Mouse (Mus musculus): Measurements from ENCODE around the gene Nkg7. TPM values are rescaled to one million over a fixed set of nuclear protein-coding genes. Genes with fewer than 3 reads are reported as not detected.

Gene Nkg7
- polyA plus RNA-seq, 1 experiment from 2014 or later: not detected

DNA sequence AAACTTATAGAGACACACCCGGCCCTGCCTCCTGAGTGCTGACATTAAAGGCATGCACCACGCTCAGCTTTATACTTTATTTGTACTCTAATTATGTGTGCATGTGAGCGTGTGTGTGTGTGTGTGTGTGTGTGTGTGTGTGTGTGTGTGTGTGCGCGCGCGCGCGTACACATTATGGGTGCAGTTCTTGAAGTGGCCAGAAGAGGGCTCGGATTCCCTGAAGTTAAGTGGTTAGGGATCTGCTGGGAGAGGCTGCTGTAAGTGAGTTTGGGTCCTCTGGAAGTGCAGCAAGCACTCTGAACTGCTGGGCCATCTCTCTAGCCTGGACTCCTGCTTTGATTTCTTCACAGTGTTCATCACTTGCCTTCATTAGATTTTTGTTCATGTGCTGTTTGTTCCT, 19.6 kb upstream of the Nkg7 start:
- Histone ChIP-seq H3K9me3 (ENCODE audit: control insufficient read depth, low read length) (no peaks in the 10 kb centered on the region; the same call in 1 of the 2 replicates), H3K4me3 (ENCODE audit: low read depth, low read length) (no peak overlapping the region), H3K36me3 (ENCODE audit: control insufficient read depth, insufficient read depth, low read length) (no peaks in the 10 kb centered on the region), H3K4me1 (replicated peaks; ENCODE audit: control insufficient read depth, insufficient read depth, low read length) (no peaks in the 10 kb centered on the region), H3K9ac (ENCODE audit: low read length) (no peak overlapping the region), H3K27ac (ENCODE audit: low read depth, low read length) (no peak overlapping the region), H3K4me2 (ENCODE audit: low read depth, low read length, severe bottlenecking) (no peak overlapping the region), H3K27me3 (ENCODE audit: control insufficient read depth, insufficient read depth, low read length) (no peaks in the 10 kb centered on the region)
- 85% methylated on average over 10 of the region's 10 CpGs for WGBS
- ATAC-seq (replicated peaks; ENCODE audit: low FRiP score) (no peak), DNase-seq (ENCODE audit: low spot score) (no peak)

DNA sequence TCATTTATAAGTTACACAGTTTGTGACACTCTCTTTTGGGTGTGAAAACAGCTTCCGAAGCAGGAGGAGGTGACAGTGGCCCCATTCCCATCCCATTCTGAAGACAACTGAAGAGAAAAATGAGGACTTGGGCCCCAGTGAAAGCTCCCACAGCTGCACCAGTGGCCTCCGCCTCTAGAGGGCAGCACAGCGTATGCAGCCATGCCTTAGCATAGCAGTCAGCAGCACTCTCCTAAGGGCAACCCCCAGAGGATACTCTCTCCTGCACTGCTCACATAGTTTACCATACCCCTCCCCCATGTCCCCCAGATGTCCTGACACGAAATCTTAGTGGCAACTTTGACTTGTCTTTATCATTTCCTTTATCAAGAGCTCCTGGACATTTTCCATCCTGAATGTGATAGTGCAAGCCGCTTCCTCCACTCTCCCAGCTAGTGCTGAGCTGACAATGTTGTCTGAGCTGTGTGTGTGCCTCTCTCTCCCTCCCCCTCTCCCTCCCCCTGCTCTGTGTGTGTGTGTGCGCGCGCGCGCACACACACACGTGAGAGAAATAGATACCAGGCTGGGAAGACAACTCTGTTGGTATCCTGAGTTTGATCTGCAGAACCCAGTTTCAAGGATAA, 13.8 kb upstream of the Nkg7 start:
- no peaks in the 10 kb centered on the region; the same call in 1 of the 2 replicates for H3K9me3 ChIP-seq (ENCODE audit: control insufficient read depth, low read length)
- ATAC-seq (replicated peaks; ENCODE audit: low FRiP score): peak; percentile 93
- H3K27me3 ChIP-seq (ENCODE audit: control insufficient read depth, insufficient read depth, low read length): no peaks in the 10 kb centered on the region
- no peak overlapping the region for H3K27ac ChIP-seq (ENCODE audit: low read depth, low read length)
- no peak overlapping the region for H3K9ac ChIP-seq (ENCODE audit: low read length)
- no peaks in the 10 kb centered on the region for H3K36me3 ChIP-seq (ENCODE audit: control insufficient read depth, insufficient read depth, low read length)
- WGBS: 14% methylated on average over 11 of the region's 11 CpGs
- H3K4me1 ChIP-seq (replicated peaks; ENCODE audit: control insufficient read depth, insufficient read depth, low read length): no peaks in the 10 kb centered on the region
- 0 out of 2 replicates have a peak overlapping the region, but pooled peaks have one; percentile 2 for H3K4me2 ChIP-seq (ENCODE audit: low read depth, low read length, severe bottlenecking)
- peak; percentile 92 for DNase-seq (ENCODE audit: low spot score)
- H3K4me3 ChIP-seq (ENCODE audit: low read depth, low read length): no peak overlapping the region

DNA sequence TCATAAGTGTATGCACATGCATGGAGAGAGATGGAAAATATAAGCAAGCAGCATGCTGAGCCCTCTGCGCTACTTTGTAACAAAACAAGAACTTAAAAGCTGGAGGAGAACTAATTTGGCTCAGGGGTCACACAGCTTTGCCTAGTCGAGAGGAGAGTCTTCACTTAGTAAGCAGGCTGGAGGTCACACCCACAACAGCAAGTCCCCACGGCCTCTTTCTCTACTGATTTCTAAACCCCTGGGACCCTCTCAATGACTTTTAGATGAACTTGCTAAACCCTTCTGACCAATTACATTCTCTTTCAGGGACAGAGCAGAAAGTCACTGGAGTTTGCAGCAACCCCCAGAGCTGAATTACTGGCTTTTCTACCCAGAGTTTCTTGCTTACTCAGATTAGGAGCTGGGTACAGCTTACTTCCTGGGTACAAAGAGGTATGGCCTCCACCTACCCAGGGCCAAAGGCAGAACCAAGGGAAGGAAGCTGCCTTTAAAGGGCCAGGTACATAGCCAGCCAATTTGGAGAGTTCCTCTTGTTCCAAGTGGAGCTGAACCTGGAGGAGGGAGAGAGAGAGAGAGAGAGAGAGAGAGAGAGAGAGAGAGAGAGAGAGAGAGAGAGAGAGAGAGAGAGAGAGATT, 12.8 kb upstream of the Nkg7 start:
- H3K27ac ChIP-seq (ENCODE audit: low read depth, low read length): no peak overlapping the region
- no peaks in the 10 kb centered on the region; the same call in 1 of the 2 replicates for H3K9me3 ChIP-seq (ENCODE audit: control insufficient read depth, low read length)
- no peak overlapping the region for H3K4me2 ChIP-seq (ENCODE audit: low read depth, low read length, severe bottlenecking)
- DNase-seq (ENCODE audit: low spot score): no peak
- no peaks in the 10 kb centered on the region for H3K36me3 ChIP-seq (ENCODE audit: control insufficient read depth, insufficient read depth, low read length)
- WGBS: 59% methylated on average over 3 of the region's 3 CpGs
- H3K27me3 ChIP-seq (ENCODE audit: control insufficient read depth, insufficient read depth, low read length): no peaks in the 10 kb centered on the region
- no peak for ATAC-seq (replicated peaks; ENCODE audit: low FRiP score)
- H3K9ac ChIP-seq (ENCODE audit: low read length): no peak overlapping the region
- no peak overlapping the region for H3K4me3 ChIP-seq (ENCODE audit: low read depth, low read length)
- H3K4me1 ChIP-seq (replicated peaks; ENCODE audit: control insufficient read depth, insufficient read depth, low read length): no peaks in the 10 kb centered on the region

DNA sequence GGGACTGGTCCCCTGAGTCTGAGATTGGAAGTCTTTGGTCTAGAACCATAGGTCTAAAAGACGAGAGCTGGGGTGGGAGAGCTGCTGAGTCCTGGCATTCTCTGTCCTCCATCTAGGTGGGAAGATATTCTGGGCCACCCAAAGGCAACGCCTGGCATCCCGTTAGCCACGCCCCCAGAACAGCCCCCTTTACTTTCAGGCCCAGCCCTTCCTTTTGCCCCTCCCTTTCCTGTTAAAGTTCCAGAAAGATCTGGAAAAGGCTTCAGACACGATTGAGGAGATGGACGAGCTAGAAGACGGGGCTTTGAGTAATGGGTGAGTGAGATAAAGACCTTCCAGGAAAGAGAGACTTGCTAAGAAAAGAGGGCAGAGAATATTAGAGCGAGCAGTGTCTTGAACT, 9.5 kb upstream of the Nkg7 start, which contains the start of gene Lim2:
Gene Lim2 (plus strand): TSS at position 265 of the 400 bp plus-strand sequence.
- H3K4me1 ChIP-seq (replicated peaks; ENCODE audit: control insufficient read depth, insufficient read depth, low read length): no peaks in the 10 kb centered on the region
- no peak within 1 kb of the TSS for H3K9ac ChIP-seq (ENCODE audit: low read length)
- no peak within 1 kb of the TSS for H3K4me2 ChIP-seq (ENCODE audit: low read depth, low read length, severe bottlenecking)
- no peaks in the 10 kb centered on the region for H3K36me3 ChIP-seq (ENCODE audit: control insufficient read depth, insufficient read depth, low read length)
- no peaks in the 10 kb centered on the region; the same call in 1 of the 2 replicates for H3K9me3 ChIP-seq (ENCODE audit: control insufficient read depth, low read length)
- DNase-seq (ENCODE audit: low spot score) (no peak), ATAC-seq (replicated peaks; ENCODE audit: low FRiP score) (no peak)
- no peak within 1 kb of the TSS for H3K27ac ChIP-seq (ENCODE audit: low read depth, low read length)
- WGBS: 89% methylated on average over 8 of the region's 8 CpGs
- H3K27me3 ChIP-seq (ENCODE audit: control insufficient read depth, insufficient read depth, low read length): no peaks in the 10 kb centered on the region
- H3K4me3 ChIP-seq (ENCODE audit: low read depth, low read length): no peak within 1 kb of the TSS

DNA sequence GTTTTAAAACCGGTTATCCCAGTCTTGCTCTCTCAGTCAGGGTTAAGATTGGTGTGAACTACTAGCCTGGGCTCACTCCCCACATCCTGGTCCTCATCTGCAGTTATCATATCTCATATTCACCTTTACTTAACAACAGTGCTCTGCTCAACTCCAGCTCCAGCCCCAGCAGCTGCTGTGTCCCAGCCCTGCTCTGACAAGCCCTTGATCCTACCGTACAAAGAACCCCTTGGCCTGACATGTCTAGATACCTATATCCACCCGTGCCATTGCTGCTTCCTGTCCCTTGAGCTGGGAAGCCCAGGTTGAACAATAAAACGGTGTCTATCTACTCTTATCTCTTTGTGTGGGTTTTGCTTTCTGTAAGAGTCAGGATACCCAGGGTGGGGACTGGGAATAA, 7.4 kb upstream of the Nkg7 start:
- Histone ChIP-seq H3K27ac (ENCODE audit: low read depth, low read length) (no peak overlapping the region), H3K9ac (ENCODE audit: low read length) (no peak overlapping the region), H3K27me3 (ENCODE audit: control insufficient read depth, insufficient read depth, low read length) (no peaks in the 10 kb centered on the region), H3K4me3 (ENCODE audit: low read depth, low read length) (no peak overlapping the region), H3K36me3 (ENCODE audit: control insufficient read depth, insufficient read depth, low read length) (no peaks in the 10 kb centered on the region), H3K9me3 (ENCODE audit: control insufficient read depth, low read length) (no peaks in the 10 kb centered on the region; the same call in 1 of the 2 replicates), H3K4me1 (replicated peaks; ENCODE audit: control insufficient read depth, insufficient read depth, low read length) (no peaks in the 10 kb centered on the region), H3K4me2 (ENCODE audit: low read depth, low read length, severe bottlenecking) (no peak overlapping the region)
- ATAC-seq (replicated peaks; ENCODE audit: low FRiP score): no peak
- WGBS: 60% methylated on average over 4 of the region's 4 CpGs
- no peak for DNase-seq (ENCODE audit: low spot score)

DNA sequence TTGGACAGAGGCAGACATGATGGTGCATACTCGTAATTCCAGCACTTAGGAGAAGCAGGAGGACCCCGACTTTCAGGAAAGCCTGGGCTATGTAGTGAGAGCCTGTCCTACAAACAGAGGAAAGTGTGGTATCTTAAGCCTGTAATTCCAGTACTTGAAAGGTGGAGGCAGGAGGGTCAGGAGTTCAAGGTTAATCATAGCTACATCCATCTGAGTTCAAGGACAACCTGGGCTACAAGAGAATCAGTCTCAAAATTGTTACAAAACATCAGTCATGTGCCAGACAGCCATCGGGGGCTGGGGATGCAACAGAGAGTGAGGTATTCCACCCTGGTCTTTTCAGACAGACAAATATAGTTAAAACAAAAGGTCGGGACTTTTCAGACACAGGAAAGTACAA, 4.0 kb upstream of the Nkg7 start:
- no peak overlapping the region for H3K4me3 ChIP-seq (ENCODE audit: low read depth, low read length)
- ATAC-seq (replicated peaks; ENCODE audit: low FRiP score) (no peak), DNase-seq (ENCODE audit: low spot score) (no peak)
- WGBS: 82% methylated on average over 4 of the region's 4 CpGs
- H3K27me3 ChIP-seq (ENCODE audit: control insufficient read depth, insufficient read depth, low read length): no peaks in the 10 kb centered on the region
- no peaks in the 10 kb centered on the region for H3K9me3 ChIP-seq (ENCODE audit: control insufficient read depth, low read length)
- H3K9ac ChIP-seq (ENCODE audit: low read length): no peak overlapping the region
- no peak overlapping the region for H3K4me2 ChIP-seq (ENCODE audit: low read depth, low read length, severe bottlenecking)
- no peaks in the 10 kb centered on the region for H3K4me1 ChIP-seq (replicated peaks; ENCODE audit: control insufficient read depth, insufficient read depth, low read length)
- no peak overlapping the region for H3K27ac ChIP-seq (ENCODE audit: low read depth, low read length)
- no peaks in the 10 kb centered on the region for H3K36me3 ChIP-seq (ENCODE audit: control insufficient read depth, insufficient read depth, low read length)

DNA sequence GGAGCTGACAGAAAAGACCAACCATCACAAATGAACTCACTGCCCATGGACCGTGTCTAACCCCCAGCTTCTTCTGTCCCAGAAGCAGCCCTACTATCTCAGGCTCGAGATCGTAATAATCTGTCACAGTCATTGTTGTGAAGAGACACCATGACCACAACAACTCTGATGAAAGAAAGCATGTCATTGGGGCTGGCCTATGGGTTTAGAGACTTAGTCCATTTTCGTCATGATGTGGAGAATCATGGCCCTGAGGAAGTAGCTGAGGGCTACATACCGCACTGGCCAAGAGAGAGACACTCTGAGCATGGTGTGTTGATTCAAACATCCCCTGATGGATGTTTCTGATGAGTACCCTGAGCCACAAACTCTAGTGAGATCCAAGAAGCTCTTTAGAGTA, 2.2 kb upstream of the Nkg7 start:
- no peak overlapping the region for H3K4me3 ChIP-seq (ENCODE audit: low read depth, low read length)
- H3K9ac ChIP-seq (ENCODE audit: low read length): no peak overlapping the region
- no peak overlapping the region for H3K27ac ChIP-seq (ENCODE audit: low read depth, low read length)
- H3K9me3 ChIP-seq (ENCODE audit: control insufficient read depth, low read length): no peaks in the 10 kb centered on the region
- H3K36me3 ChIP-seq (ENCODE audit: control insufficient read depth, insufficient read depth, low read length): no peaks in the 10 kb centered on the region
- ATAC-seq (replicated peaks; ENCODE audit: low FRiP score) (no peak), DNase-seq (ENCODE audit: low spot score) (no peak)
- 86% methylated on average over 5 of the region's 5 CpGs for WGBS
- no peaks in the 10 kb centered on the region for H3K4me1 ChIP-seq (replicated peaks; ENCODE audit: control insufficient read depth, insufficient read depth, low read length)
- no peak overlapping the region for H3K4me2 ChIP-seq (ENCODE audit: low read depth, low read length, severe bottlenecking)
- no peaks in the 10 kb centered on the region for H3K27me3 ChIP-seq (ENCODE audit: control insufficient read depth, insufficient read depth, low read length)

DNA sequence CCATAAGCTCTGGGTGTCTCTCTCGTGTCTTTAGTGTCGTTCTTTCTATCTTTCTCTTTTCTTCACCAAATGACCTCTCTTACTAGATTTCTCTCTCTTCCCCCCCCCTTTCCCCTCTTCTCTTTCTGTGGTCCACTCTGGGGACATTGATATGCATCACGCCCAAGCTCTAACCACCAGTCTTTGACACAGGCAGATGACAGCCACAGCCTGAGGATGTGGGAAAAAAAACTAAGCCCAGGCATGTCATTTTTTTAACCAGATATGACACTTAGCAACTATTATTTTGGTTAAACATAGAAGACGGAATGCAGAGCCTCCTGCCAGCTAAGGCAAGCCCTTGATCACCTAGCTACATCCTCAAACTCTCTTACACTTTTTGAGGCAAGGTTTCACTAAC, 1.7 kb downstream of the Nkg7 start:
- Histone ChIP-seq H3K4me2 (ENCODE audit: low read depth, low read length, severe bottlenecking) (no peak overlapping the region), H3K9ac (ENCODE audit: low read length) (no peak overlapping the region), H3K4me1 (replicated peaks; ENCODE audit: control insufficient read depth, insufficient read depth, low read length) (peaks cover 3% of the 10 kb centered on the region; the same call in 1 of the 2 replicates), H3K27ac (ENCODE audit: low read depth, low read length) (no peak overlapping the region), H3K27me3 (ENCODE audit: control insufficient read depth, insufficient read depth, low read length) (no peaks in the 10 kb centered on the region), H3K9me3 (ENCODE audit: control insufficient read depth, low read length) (no peaks in the 10 kb centered on the region), H3K4me3 (ENCODE audit: low read depth, low read length) (no peak overlapping the region), H3K36me3 (ENCODE audit: control insufficient read depth, insufficient read depth, low read length) (no peaks in the 10 kb centered on the region)
- no peak for ATAC-seq (replicated peaks; ENCODE audit: low FRiP score)
- no peak for DNase-seq (ENCODE audit: low spot score)
- WGBS: 82% methylated on average over 4 of the region's 4 CpGs

DNA sequence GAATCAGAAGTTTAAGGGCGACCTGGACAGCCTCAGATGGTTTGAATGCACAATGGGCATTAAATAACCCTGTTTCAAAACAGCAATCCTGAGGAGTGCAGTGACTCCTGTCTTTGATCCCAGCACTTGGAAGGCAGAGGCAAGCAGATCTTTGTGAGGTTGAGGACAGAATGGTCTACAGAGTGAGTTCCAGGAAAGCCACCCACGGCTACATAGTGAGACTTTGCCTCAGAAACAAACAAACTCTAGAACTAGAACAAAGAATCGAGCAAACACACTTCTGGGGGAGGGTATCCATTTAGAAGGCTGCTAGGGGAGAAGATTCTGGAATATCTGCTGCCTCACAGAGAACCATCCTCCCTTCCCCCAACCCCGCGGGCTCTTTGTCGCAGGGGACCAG, 3.6 kb downstream of the Nkg7 start, which contains the start of gene Cldnd2:
Gene Cldnd2 (plus strand): TSS at position 301 of the 400 bp plus-strand sequence.
- Histone ChIP-seq H3K4me1 (replicated peaks; ENCODE audit: control insufficient read depth, insufficient read depth, low read length) (peaks cover 7% of the 10 kb centered on the region; the same call in 1 of the 2 replicates), H3K27ac (ENCODE audit: low read depth, low read length) (no peak within 1 kb of the TSS), H3K27me3 (ENCODE audit: control insufficient read depth, insufficient read depth, low read length) (no peaks in the 10 kb centered on the region), H3K4me2 (ENCODE audit: low read depth, low read length, severe bottlenecking) (no peak within 1 kb of the TSS), H3K4me3 (ENCODE audit: low read depth, low read length) (no peak within 1 kb of the TSS), H3K36me3 (ENCODE audit: control insufficient read depth, insufficient read depth, low read length) (no peaks in the 10 kb centered on the region), H3K9me3 (ENCODE audit: control insufficient read depth, low read length) (no peaks in the 10 kb centered on the region), H3K9ac (ENCODE audit: low read length) (no peak within 1 kb of the TSS)
- 86% methylated on average over 6 of the region's 6 CpGs for WGBS
- ATAC-seq (replicated peaks; ENCODE audit: low FRiP score) (no peak), DNase-seq (ENCODE audit: low spot score) (no peak)

Measured in forebrain, embryonic 11.5 days (tissue).